Mouse (Mus musculus): ENCODE data around the gene Olfr715b.
"Not testable (repeated sequence)": the region's sequence is repeated elsewhere in the genome, so short reads cannot be mapped to it uniquely, and the experiment has no call there.

The Olfr715b gene

DNA sequence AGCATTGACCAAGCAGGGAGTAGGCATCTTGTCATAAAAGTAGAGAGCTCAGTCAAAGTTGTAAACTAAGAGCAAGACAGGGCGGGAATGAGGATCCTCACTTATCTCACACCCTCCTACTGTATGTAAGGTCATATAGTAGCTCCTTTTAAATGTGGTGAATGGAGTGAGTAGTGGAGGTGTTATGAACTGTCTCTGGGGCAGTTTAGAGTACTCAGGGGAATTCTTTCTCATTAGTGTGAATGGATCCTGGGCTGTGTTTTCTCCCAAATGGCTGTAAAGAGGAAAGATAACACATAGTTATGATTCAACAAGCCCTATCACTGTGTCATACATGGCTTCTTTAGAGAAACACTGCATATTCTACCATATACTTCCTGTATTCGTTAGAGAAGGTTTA lies at the start of gene Olfr715b:
Gene Olfr715b (minus strand): TSS at position 101 of the 400 bp plus-strand sequence.
- DNase-seq, result not testable (repeated sequence)

- DNase-seq, result not testable (repeated sequence)
Measured at GRCm38 (mm10) chr7:107138027-107138426, 27.9 kb upstream of the Olfr715b start, which contains the start of gene Olfr716. TSS of gene Olfr716 (plus strand) at chr7:107138327.

- not testable (repeated sequence) for DNase-seq
Measured at GRCm38 (mm10) chr7:107130983-107131382, 20.8 kb upstream of the Olfr715b start, which contains the start of gene Olfr715. TSS of gene Olfr715 (minus strand) at chr7:107131083.

DNA sequence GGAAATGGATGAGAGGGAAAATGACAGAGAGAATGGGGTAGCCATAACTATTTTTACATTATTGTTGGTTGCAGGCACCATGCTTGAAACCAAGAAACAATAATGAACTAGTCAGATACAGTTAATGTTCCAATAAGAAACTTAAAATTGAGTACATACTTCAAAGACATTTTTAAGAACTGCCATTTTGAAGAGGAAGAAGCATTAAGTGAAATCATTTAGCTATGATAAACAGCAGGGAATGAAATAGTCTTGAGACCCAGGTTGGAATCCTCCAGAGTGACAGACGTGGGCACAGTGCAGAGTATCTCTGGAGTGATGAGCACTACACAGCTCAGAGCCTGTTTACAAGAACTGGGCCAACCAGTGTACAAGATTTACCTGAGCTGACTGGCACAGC lies 17.2 kb downstream of the Olfr715b start, which contains the start of gene Olfr17:
Gene Olfr17 (plus strand): TSS at position 301 of the 400 bp plus-strand sequence.
- no peak for DNase-seq

DNA sequence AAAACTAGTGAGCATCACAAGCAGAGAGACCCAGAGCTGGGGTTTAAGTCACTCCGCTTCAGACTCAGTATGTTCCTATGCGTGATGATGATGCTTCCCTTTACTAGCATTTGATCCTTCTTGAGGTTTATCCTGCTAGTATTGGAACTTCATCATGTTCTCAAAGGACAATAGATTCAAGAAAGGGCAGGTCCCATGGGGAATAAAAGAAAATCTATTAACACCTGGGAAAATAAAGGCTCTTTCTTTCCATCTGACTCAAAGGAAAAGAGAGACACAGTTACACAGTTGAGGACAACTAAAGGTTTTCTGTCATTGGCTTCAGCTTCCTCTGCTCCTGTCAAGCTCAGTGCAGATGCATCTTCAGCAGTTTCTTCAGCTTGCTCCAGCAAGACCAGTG lies 39.5 kb downstream of the Olfr715b start, which contains the start of gene Olfr714:
Gene Olfr714 (plus strand): TSS at position 301 of the 400 bp plus-strand sequence.
- no peak for DNase-seq
